Mouse (Mus musculus) forebrain, embryonic 13.5 days (tissue): Measurements from ENCODE around the gene Gm45618. TPM values are rescaled to one million over a fixed set of nuclear protein-coding genes. Genes with fewer than 3 reads are reported as not detected.
"Not testable (repeated sequence)": the region's sequence is repeated elsewhere in the genome, so short reads cannot be mapped to it uniquely, and the experiment has no call there.

Experiments
- ATAC-seq: fragments of 200-750 bp; cut with Nextera tagmentation; 2 replicates; pipeline ENCODE4 v1.8.0; 2017
- H3K27ac ChIP-seq: fragments of 300-500 bp; sonication (generic); 2 replicates; pipeline ENCODE4 v1.5.1; 2015; ENCODE audit warnings: inconsistent platforms, mild to moderate bottlenecking, moderate library complexity
- H3K27me3 ChIP-seq: fragments of 300-500 bp; sonication (generic); 2 replicates; pipeline ENCODE4 v1.6.1; 2015; ENCODE audit warnings: mild to moderate bottlenecking, inconsistent platforms
- H3K36me3 ChIP-seq: fragments of 300-500 bp; sonication (generic); 2 replicates; pipeline ENCODE4 v1.6.1; 2015; ENCODE audit warnings: mild to moderate bottlenecking, inconsistent platforms; ENCODE audit not compliant: poor library complexity, severe bottlenecking
- H3K4me1 ChIP-seq: fragments of 300-500 bp; sonication (generic); 2 replicates; pipeline ENCODE4 v1.6.1; 2015; ENCODE audit warnings: inconsistent platforms
- H3K4me2 ChIP-seq: fragments of 300-500 bp; sonication (generic); 2 replicates; pipeline ENCODE4 v1.6.1; 2015; ENCODE audit warnings: inconsistent platforms, mild to moderate bottlenecking, moderate library complexity
- H3K4me3 ChIP-seq: fragments of 300-500 bp; sonication (generic); 2 replicates; pipeline ENCODE4 v1.5.1; 2015; ENCODE audit warnings: mild to moderate bottlenecking, inconsistent platforms
- H3K9ac ChIP-seq: fragments of 300-500 bp; sonication (generic); 2 replicates; pipeline ENCODE4 v1.6.1; 2015; ENCODE audit warnings: mild to moderate bottlenecking, inconsistent platforms
- H3K9me3 ChIP-seq: fragments of 300-500 bp; sonication (generic); replicated peaks from 2 replicates; pipeline ENCODE4 v1.6.1; 2016; ENCODE audit warnings: inconsistent platforms
- WGBS: fragments of 180-500 bp; shearing (Covaris S2); methylation state at CpG from one replicate; pipeline ENCODE4 v1.1.7; 2015; 5-methylcytosine and 5-hydroxymethylcytosine counted together
- polyA plus RNA-seq: library from polyadenylated mRNA; unstranded; fragments of >200 nt; fragmentation: Nextera tagmentation; extraction: Ambion mirVana; gene quantifications from 2 replicates; pipeline ENCODE4 v1.2.1, GENCODE M21; 2015

Gene Gm45618
- polyA plus RNA-seq, 1 experiment from 2014 or later: not detected

DNA sequence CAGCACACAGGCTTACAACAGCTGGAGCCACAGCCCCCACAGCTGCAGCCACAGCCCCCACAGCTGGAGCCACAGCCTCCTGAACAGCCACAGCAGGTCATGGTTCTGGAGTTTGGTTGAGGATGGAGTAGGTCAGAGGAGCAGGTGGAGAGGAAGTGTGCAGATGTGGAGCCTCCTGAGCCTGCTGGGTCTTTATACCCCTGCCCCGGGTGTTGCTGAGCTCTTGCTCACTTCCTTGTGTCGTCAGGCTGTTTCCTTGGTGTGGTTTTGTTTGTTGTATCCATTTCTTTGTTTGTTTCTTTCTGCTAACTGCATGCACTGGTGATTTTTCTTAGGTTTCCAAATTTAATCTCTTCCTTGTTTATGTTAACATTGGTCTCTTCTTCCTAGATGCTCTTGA is 15.4 kb upstream of the Gm45618 start, which contains the start of gene Gm39115:
Gene Gm39115 (minus strand): TSS at position 101 of the 400 bp plus-strand sequence.
- 56% methylated on average over 2 of the region's 2 CpGs for WGBS
- not testable (repeated sequence) for H3K27ac ChIP-seq, ATAC-seq, H3K4me2 ChIP-seq, H3K4me1 ChIP-seq, H3K27me3 ChIP-seq, H3K9ac ChIP-seq, H3K9me3 ChIP-seq, H3K4me3 ChIP-seq, H3K36me3 ChIP-seq

DNA sequence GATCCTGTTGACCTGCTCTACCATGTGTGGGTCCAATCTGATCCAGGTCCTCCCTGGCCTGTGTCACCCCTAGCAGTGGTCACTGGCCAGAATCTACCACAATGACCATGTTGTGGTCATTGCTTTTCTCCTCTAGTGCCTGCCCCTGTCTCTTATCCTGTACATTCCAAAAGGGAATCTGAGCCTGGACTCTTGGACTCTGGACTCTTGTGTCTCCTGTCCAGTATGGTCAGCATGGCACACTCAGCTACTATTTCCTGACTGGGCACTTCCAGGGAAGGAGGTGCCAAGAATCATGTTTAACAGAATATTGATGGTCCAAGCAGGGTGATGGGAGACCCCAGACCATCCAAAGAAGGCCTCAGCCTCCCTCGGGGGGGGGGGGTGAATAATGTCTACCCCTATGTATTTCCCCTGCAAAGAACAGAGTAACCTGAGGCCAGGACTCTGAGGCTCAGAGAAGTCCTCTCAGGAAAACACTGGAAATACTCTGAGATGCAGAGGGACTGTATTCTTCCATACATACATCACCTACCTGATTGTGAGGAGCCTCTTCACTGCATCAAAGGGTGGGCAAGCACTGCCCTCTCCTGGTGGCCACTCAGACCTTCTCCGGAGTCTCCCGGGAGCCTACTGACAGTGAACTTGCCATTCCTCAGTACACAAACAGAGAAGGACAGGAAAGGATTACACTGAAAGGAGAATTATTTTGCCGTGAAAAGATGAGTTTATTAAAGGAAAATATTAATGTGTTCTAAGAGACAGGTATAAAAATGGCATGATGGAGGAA is 13.9 kb upstream of the Gm45618 start:
- H3K4me3 ChIP-seq: no peak overlapping the region
- no peaks in the 10 kb centered on the region for H3K36me3 ChIP-seq
- H3K4me2 ChIP-seq: no peak overlapping the region
- no peak for ATAC-seq
- no peak overlapping the region for H3K27ac ChIP-seq
- no peak overlapping the region for H3K9ac ChIP-seq
- no peaks in the 10 kb centered on the region for H3K9me3 ChIP-seq
- H3K4me1 ChIP-seq: no peaks in the 10 kb centered on the region
- WGBS: 62% methylated on average over 4 of the region's 4 CpGs
- H3K27me3 ChIP-seq: no peaks in the 10 kb centered on the region

DNA sequence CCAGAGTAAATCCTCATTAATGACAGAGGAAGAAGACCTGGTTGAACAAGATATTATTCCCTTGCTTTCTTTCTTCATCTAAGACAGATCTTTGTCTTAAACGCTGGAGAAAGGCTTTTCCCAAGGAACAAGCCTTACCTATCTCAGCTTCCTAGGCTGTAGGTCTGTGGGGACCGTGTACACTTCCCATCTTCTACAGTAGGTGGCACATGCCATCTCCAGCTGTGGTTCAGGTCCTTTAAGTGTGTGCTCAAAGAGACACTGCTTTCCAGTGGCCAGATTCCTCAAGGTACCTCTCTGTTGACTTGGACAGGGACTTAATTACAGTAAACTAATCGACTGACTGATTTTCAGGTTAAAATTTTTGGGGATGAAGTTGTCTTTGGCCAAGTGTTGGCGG is 8.3 kb upstream of the Gm45618 start:
- Histone ChIP-seq H3K9me3 (no peaks in the 10 kb centered on the region), H3K27me3 (no peaks in the 10 kb centered on the region), H3K4me3 (no peak overlapping the region), H3K4me2 (no peak overlapping the region), H3K36me3 (no peaks in the 10 kb centered on the region), H3K4me1 (no peaks in the 10 kb centered on the region), H3K9ac (no peak overlapping the region), H3K27ac (no peak overlapping the region)
- 67% methylated on average over 4 of the region's 4 CpGs for WGBS
- ATAC-seq: no peak

DNA sequence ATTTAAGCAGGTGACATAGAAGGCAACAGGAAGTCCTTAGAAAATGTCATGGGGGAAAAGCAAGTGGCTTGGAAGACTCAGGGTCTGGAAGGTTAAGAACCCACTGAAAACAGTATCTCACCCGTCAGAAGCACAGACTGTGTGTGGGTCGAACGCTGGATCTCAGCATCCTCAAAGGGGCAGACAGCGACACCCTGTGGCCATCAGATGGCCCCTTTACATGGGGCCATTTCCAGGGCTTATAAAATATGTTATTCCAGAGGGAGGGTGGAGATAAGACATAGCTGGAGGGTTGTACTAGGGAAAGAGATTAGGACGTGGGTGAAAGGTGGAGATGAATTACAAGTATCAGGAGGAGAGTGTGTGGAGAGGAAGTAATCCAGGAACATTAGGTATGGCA is 897 bp downstream of the Gm45618 start:
- ATAC-seq: no peak
- H3K4me3 ChIP-seq: no peak overlapping the region
- no peaks in the 10 kb centered on the region for H3K9me3 ChIP-seq
- no peaks in the 10 kb centered on the region for H3K36me3 ChIP-seq
- WGBS: 18% methylated on average over 5 of the region's 5 CpGs
- H3K4me2 ChIP-seq: no peak overlapping the region
- no peaks in the 10 kb centered on the region for H3K4me1 ChIP-seq
- no peak overlapping the region for H3K27ac ChIP-seq
- H3K9ac ChIP-seq: no peak overlapping the region
- no peaks in the 10 kb centered on the region for H3K27me3 ChIP-seq

DNA sequence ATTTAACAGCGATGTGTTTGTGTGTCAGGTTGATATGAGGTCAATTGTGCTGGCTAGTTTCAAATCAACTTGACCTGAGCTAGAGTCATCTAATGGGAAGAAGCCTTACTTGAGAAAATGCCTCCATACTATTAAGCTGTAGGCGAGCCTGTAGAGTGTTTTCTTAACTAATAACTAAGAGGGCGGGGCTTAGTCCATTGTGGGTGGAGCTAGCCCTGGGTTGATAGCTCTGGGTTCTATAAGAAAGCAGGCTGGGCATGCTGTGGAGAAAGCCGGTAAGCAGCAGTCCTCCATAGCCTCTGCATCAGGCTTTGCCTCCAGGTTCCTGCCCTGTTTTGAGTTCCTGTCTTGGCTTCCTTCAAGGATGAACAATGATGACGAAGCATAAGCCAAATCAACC is 15.8 kb downstream of the Gm45618 start:
- Histone ChIP-seq H3K27me3 (no peaks in the 10 kb centered on the region), H3K9me3 (no peaks in the 10 kb centered on the region), H3K36me3 (no peaks in the 10 kb centered on the region), H3K4me2 (no peak overlapping the region), H3K27ac (no peak overlapping the region), H3K9ac (no peak overlapping the region), H3K4me1 (no peaks in the 10 kb centered on the region), H3K4me3 (no peak overlapping the region)
- ATAC-seq: no peak
- 59% methylated on average over 5 of the region's 5 CpGs for WGBS

DNA sequence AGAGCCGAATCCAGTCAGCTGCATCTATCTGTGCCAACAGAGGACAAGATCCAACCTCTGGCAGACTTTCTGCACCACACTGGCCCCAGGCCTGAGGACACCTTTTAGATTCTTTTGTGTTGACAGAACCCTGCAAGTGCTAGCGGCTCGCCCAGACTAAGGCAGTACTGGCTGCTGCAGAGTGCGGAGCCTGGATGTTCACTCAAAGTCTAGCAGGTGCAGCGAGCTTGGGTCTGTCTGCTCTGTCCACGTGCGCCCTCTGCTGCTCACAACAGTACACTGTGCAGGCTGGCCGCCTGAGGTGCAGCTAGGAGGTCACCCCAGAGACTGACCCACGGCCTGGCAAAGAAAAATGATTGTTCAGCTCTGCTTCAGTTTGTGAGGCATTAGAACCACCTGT is 22.8 kb downstream of the Gm45618 start:
- no peaks in the 10 kb centered on the region for H3K36me3 ChIP-seq
- peak; percentile 63 for ATAC-seq
- peak overlapping the region; percentile 36; the same call in 1 of the 2 replicates for H3K4me2 ChIP-seq
- no peak overlapping the region for H3K4me3 ChIP-seq
- H3K9ac ChIP-seq: no peak overlapping the region; the same call in 1 of the 2 replicates
- peaks cover 33% of the 10 kb centered on the region for H3K4me1 ChIP-seq
- no peaks in the 10 kb centered on the region for H3K9me3 ChIP-seq
- 10% methylated on average over 9 of the region's 9 CpGs for WGBS
- peaks cover 16% of the 10 kb centered on the region for H3K27me3 ChIP-seq
- H3K27ac ChIP-seq: no peak overlapping the region

DNA sequence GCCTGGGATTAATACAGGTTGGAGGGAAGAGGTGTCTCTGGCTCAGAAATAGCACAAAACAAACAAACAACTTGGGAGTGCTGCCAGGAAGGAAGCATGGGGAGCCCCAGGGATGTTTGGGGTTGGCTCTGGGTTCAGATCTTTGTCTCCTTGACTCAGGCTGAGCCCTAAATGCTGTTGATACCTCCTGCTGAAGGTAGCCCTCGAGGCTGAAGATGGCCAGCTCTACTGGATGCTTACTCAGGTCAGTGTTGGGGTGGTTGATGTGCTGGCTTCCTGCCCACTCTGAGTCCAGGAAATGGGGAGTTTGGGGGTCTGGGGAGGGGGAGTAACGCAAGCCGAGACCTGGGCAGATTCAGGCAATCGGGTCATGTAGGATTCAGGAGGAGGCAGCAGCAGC is 23.8 kb downstream of the Gm45618 start:
- Histone ChIP-seq H3K27ac (no peak overlapping the region), H3K27me3 (peaks cover 16% of the 10 kb centered on the region), H3K4me2 (no peak overlapping the region), H3K9ac (no peak overlapping the region), H3K4me1 (peaks cover 44% of the 10 kb centered on the region), H3K9me3 (no peaks in the 10 kb centered on the region), H3K36me3 (no peaks in the 10 kb centered on the region), H3K4me3 (0 out of 2 replicates have a peak overlapping the region, but pooled peaks have one; percentile 88)
- 74% methylated on average over 4 of the region's 4 CpGs for WGBS
- no peak for ATAC-seq

DNA sequence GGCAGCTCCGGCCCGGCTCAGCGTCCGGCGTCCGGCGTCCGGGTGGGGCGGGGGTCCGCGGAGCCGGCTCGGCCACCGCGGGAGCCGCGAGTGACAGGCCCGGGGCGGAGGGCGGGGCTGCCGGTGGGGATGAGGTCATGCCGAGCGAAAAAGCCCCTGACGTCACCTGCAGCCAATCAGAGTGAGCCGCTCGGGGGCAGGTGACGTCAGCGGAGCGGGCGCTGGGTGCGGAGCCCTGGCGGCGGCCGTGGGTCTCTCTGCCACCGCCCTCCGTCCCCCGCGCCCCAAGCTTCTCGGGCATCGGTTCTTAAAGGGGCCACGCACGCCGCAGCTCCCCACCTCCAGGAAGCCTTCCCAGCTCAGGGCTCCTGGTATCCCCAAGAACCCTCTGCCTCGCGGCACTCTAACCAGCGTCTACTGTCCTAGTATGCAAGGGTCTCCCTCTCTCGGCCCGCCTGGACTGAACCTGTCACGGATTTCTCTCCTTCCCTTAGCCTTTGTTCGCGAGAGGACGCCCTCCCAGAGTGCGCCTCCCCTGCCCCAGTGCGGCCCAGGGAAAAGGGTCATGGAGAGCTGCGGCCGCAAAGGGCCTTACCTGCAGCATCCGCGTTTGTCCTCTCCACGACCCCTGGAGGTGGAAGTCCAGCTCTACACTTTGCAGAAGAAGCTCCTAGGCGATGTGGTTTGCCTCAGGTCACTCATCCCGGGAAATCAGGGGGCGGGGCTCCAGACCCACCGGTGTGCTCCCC is 25.2 kb downstream of the Gm45618 start, which contains the start of gene Dusp8:
Gene Dusp8 (minus strand): TSS at position 661 of the 749 bp plus-strand sequence.
- Histone ChIP-seq H3K9me3 (no peaks in the 10 kb centered on the region), H3K4me1 (peaks cover 58% of the 10 kb centered on the region), H3K9ac (peak within 1 kb of the TSS; percentile 97), H3K27me3 (peaks cover 16% of the 10 kb centered on the region), H3K27ac (peak within 1 kb of the TSS; percentile 92), H3K36me3 (no peaks in the 10 kb centered on the region), H3K4me2 (peak within 1 kb of the TSS; percentile 91), H3K4me3 (peak within 1 kb of the TSS; percentile 88)
- WGBS: 1% methylated on average over 49 of the region's 63 CpGs
- ATAC-seq: peak; percentile 87

DNA sequence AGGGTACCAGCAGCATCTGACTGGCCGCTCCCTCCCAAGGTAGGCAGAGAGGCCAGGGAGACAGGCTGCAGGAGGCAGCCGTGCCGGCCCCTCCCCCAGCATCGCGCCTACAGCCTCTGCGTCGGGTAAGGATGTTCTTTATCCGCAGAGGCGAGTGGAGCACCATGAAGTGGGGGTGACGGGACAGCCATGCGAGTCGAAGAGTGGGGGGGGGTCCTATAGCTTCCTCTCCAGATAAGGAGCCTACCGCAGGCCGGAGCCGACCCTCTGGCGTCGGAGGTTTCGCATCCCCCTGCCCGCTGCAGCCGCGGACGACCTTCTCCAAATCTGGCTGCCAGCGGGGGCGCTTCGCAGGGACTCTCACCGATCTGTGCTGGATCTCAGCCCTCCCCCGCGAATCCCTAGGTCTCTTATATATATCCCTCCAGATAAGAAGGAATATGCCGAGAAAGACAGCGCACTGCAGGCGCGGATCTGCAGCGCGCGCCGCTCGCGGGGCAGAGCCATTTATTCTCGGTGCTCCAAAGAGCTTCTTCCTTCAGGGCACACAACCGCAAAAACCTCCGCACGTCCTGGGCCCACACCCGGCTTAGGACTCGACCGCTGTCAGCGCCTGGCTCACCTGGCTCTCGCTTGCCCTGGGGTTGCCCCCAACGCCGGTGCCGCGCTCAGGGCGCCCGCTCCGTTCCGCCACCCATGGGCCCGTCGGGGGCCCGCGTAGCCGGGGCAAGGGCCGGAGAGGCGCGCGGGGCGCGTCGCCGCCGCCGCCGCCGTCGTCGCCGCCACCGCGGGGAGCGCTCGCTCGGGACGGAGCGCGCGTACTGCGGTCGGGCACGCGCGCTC is 26.0 kb downstream of the Gm45618 start:
- Histone ChIP-seq H3K4me3 (peak overlapping the region; percentile 88), H3K4me2 (peak overlapping the region; percentile 91), H3K36me3 (peaks cover 1% of the 10 kb centered on the region; the same call in 1 of the 2 replicates), H3K9ac (peak overlapping the region; percentile 97), H3K4me1 (peaks cover 66% of the 10 kb centered on the region), H3K27ac (peak overlapping the region; percentile 92), H3K27me3 (peaks cover 16% of the 10 kb centered on the region), H3K9me3 (no peaks in the 10 kb centered on the region)
- peak; percentile 34 for ATAC-seq
- WGBS: under 1% methylated on average over 87 of the region's 89 CpGs

DNA sequence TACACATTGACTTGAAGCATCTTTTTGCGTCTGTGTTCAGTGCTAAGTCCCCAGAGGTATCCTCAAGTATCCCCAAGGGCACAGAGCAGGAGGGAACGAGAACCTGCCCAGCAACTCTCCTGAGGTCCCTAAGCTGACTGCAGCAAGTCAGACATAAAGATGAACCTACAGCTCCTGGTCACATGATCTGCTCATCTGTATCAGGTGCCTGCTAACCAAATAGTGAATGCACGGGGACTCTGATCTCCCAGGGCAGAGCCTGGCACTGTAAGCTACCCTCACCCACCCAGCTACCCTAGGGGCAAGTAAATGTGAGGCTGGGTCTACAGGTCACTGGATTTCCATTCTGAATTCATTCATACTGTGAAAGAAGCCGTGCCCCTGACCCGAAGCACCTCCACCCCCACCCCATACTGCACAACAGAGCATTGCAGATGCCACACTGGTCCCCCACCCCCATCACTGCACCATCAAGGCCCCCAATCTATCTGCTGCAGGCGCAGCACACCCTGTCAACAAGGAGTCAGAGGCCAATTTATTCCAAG is 26.8 kb downstream of the Gm45618 start:
- peak overlapping the region; percentile 92 for H3K27ac ChIP-seq
- ATAC-seq: no peak
- 26% methylated on average over 6 of the region's 6 CpGs for WGBS

DNA sequence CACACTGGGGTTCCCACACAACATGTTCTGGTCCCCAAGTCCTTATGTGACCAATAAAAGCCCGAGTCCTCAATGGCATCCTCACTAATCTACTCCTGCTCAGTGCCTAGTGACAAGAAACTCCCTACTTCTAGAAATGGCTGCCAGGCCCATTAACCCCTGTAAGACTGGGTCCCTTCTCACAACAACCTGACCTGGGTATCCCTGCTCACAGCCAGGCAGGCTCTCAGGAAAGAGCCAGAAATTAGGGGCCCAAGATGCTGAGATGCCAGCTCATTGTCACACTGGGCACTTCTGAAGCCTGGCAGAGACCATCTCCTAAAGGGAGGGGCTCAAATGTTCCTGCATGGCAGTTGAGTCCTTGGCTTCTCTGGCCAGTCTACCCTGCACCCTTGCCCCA is 27.5 kb downstream of the Gm45618 start:
- peak overlapping the region; percentile 91 for H3K4me2 ChIP-seq
- H3K27ac ChIP-seq: peak overlapping the region; percentile 88
- no peak for ATAC-seq
- peak overlapping the region; percentile 97 for H3K9ac ChIP-seq
- H3K27me3 ChIP-seq: peaks cover 16% of the 10 kb centered on the region
- 48% methylated on average over 1 of the region's 1 CpGs for WGBS
- peaks cover 81% of the 10 kb centered on the region for H3K4me1 ChIP-seq
- H3K4me3 ChIP-seq: peak overlapping the region; percentile 88
- no peaks in the 10 kb centered on the region for H3K9me3 ChIP-seq
- H3K36me3 ChIP-seq: peaks cover 10% of the 10 kb centered on the region

More for the DNA sequence above, 26.8 kb downstream of the Gm45618 start:
- peak overlapping the region; percentile 91 for H3K4me2 ChIP-seq
- H3K36me3 ChIP-seq: peaks cover 5% of the 10 kb centered on the region; the same call in 1 of the 2 replicates
- peak overlapping the region; percentile 97 for H3K9ac ChIP-seq
- peaks cover 16% of the 10 kb centered on the region for H3K27me3 ChIP-seq
- H3K4me3 ChIP-seq: peak overlapping the region; percentile 88
- no peaks in the 10 kb centered on the region for H3K9me3 ChIP-seq
- peaks cover 73% of the 10 kb centered on the region for H3K4me1 ChIP-seq
